Mouse (Mus musculus): ENCODE results near the gene Fzd4.

DNA sequence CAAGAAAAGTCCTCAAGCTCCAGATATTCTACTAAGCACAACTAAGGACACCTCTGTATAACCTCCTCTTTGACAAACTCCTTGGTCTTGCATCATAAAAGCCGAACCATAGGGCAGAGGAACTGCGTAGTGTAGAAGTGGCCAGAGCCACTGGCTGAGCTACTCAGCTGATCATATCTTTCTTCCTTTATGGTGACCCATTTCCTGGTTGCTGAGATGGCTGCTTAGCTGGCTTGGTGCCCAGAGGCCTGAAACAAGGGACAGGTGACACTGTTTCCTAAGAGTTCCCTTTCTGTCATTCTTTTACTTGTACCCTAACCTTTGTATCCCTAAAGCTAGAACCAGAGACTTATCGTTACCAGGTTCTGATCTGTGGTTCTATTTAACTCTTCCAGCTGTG is 7.2 kb downstream of the Fzd4 start:
- TF ChIP-seq MYOD1 (IDR thresholded peaks at IDR 0.05; ENCODE audit: control insufficient read depth, insufficient read length, low read depth) (no peak), CTCF (IDR thresholded peaks at IDR 0.05; ENCODE audit: control insufficient read depth, insufficient read depth, insufficient read length) (no peak)
